Mouse (Mus musculus): Measurements from ENCODE around the gene Syne1.

- no peak for TF ChIP-seq CTCF (IDR thresholded peaks at IDR 0.05; ENCODE audit: low read depth, low read length)
- no peak for TF ChIP-seq GATA2 (IDR thresholded peaks at IDR 0.05; ENCODE audit: borderline replicate concordance, low read depth, low read length)
- no peak for TF ChIP-seq GATA1 (IDR thresholded peaks at IDR 0.05; ENCODE audit: borderline replicate concordance, low read length)
These were observed 18.8 kb upstream of the Syne1 start for GRCm38 (mm10) chr10:5570059-5570458.

Data from G1E (cell line).